ENCODE assay signal across 8 mouse cellular contexts in genomic region chr11:3126478-3127302, GRCm38 (mm10).
A peak's percentile ranks its signal among the peaks of the same experiment; 100 is the strongest.
DNase-seq lines count a peak whose midpoint lies in the region; ATAC-seq and TF ChIP-seq lines count a peak whose summit lies in the region.
"Not testable (repeated sequence)": the region's sequence is repeated elsewhere in the genome, so short reads cannot be mapped to it uniquely, and the experiment has no call there.

No protein-coding gene starts in this region.

- peak; percentile 87 to 96 for DNase-seq in cerebellum, adult 18-20 months
- peak; percentile 97 to 98 for DNase-seq in frontal cortex, adult 2 months (ENCODE audit: extremely low spot score in 1 of 2, low spot score in 1 of 2)
- peak; percentile 85 to 86 for DNase-seq in heart, postnatal 10 days
- DNase-seq in kidney, postnatal 0 days (ENCODE audit: low spot score); limb, embryonic 11.5 days (ENCODE audit: low spot score): not testable (repeated sequence)
- DNase-seq in right cerebral cortex, postnatal 4 days, result peak; percentile 78
- peak; percentile 97 to 100 for DNase-seq in urinary bladder, postnatal 4 days (ENCODE audit: low spot score in 2 of 2)

- not testable (repeated sequence) for TF ChIP-seq CTCF in kidney, postnatal 0 days (IDR thresholded peaks at IDR 0.05; ENCODE audit: low read depth)

- 83% methylated on average over 6 of the region's 6 CpGs for WGBS in kidney, postnatal 0 days
- WGBS in limb, embryonic 11.5 days, result 82% methylated on average over 6 of the region's 6 CpGs

- not testable (repeated sequence) for H3K27me3 ChIP-seq in kidney, postnatal 0 days (ENCODE audit: insufficient read depth, low read length); limb, embryonic 11.5 days (ENCODE audit: control insufficient read depth, insufficient read depth, low read length)

- intact Hi-C loops in heart, postnatal 10 days (cut with DNase I), result not testable (repeated sequence)

- not testable (repeated sequence) for H3K4me2 ChIP-seq in kidney, postnatal 0 days (ENCODE audit: low read length); limb, embryonic 11.5 days (ENCODE audit: low read depth, severe bottlenecking)

- H3K36me3 ChIP-seq in kidney, postnatal 0 days (ENCODE audit: insufficient read depth, low read length); limb, embryonic 11.5 days (ENCODE audit: control insufficient read depth, insufficient read depth, low read length): not testable (repeated sequence)

- not testable (repeated sequence) for H3K27ac ChIP-seq in kidney, postnatal 0 days; limb, embryonic 11.5 days (replicated peaks; ENCODE audit: low read depth, low read length)

- H3K9me3 ChIP-seq in kidney, postnatal 0 days (replicated peaks; ENCODE audit: low read length); limb, embryonic 11.5 days (ENCODE audit: control insufficient read depth, low read length): not testable (repeated sequence)

- H3K4me1 ChIP-seq in kidney, postnatal 0 days (replicated peaks; ENCODE audit: insufficient read depth, low read length); limb, embryonic 11.5 days (ENCODE audit: control insufficient read depth, insufficient read depth, low read length): not testable (repeated sequence)

- ATAC-seq in kidney, postnatal 0 days (replicated peaks; ENCODE audit: low FRiP score, low read depth), result peak; percentile 5
- peak; percentile 53 for ATAC-seq in limb, embryonic 11.5 days (ENCODE audit: insufficient number of reproducible peaks, low FRiP score, low TSS enrichment, low read depth)
- peak; percentile 7 for ATAC-seq in megakaryocyte-erythroid progenitor cell, adult 5-6 weeks (replicated peaks; ENCODE audit: low FRiP score, low TSS enrichment, poor library complexity, severe bottlenecking)

- not testable (repeated sequence) for H3K4me3 ChIP-seq in kidney, postnatal 0 days (replicated peaks; ENCODE audit: low read depth, low read length); limb, embryonic 11.5 days (ENCODE audit: low read depth, low read length)

- not testable (repeated sequence) for H3K9ac ChIP-seq in kidney, postnatal 0 days (ENCODE audit: low read depth, low read length); limb, embryonic 11.5 days (ENCODE audit: low read length)
